Mouse (Mus musculus) olfactory bulb, adult 2 months (tissue): ENCODE data around the gene Rrp15.

Experiments
- CTCF ChIP-seq: fragments of 200-500 bp; IDR thresholded peaks from 2 replicates; pipeline ENCODE4 v1.5.1; 2012; ENCODE audit warnings: low read depth, mild to moderate bottlenecking, low read length, moderate library complexity; ENCODE audit not compliant: insufficient read depth
- POLR2A ChIP-seq: fragments of 200-500 bp; IDR thresholded peaks from 2 replicates; pipeline ENCODE4 v1.6.1; 2012; ENCODE audit warnings: mild to moderate bottlenecking, low read depth, low read length, moderate library complexity; ENCODE audit not compliant: insufficient read depth

GRCm38 (mm10) chr1:186772005-186772404 is 22.8 kb upstream of the Rrp15 start:
- TF ChIP-seq POLR2A (no peak), CTCF (no peak)
